Mouse (Mus musculus): ENCODE results near the gene Elmo1. TPM values are rescaled to one million over a fixed set of nuclear protein-coding genes. Genes with fewer than 3 reads are reported as not detected.

The Elmo1 gene
- polyA plus RNA-seq (2014; fragmentation: Illumina TruSeq; extraction: RNeasy Lipid Tissue Mini Kit (QIAGEN cat#74804); ENCODE audit: low read depth, low replicate concordance), result 19.9 TPM

DNA sequence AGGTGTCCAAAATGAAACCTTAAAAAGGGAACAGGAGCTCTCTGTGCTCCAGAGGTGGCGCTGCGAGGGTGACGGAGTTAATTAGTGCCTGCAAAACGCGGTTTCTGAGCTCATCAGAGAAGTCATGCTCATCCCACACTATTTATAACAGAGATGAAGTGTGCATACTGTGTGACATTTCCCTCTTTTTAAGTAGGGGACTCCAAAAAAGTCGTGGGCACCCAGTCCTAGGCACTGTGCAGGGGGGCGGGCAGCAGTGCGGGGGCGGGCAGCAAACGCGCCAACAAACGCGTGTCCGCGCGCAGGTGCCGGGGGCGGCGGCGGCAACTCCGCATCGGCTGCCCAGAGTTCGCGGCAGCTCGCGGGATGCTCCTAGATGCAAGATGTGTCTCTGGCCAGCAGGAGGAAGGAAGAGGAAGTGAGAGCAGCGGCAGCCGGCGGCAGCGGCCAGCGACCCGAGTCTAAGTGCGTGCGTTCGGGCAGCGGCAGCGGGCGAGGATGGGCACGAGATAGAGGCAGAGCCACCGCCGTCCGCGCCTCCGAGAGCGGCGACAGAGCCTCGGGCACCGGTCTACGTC, at the start of gene Elmo1:
Gene Elmo1, plus strand, starts transcription at position 464 of the 578 bp plus-strand sequence.

